Mouse (Mus musculus) inflammation-experienced regulatory T-cells, adult 6 months (primary cell): Measurements from ENCODE around the gene Frmd4a. TPM values are rescaled to one million over a fixed set of nuclear protein-coding genes. Genes with fewer than 3 reads are reported as not detected.
"Not testable (repeated sequence)": the region's sequence is repeated elsewhere in the genome, so short reads cannot be mapped to it uniquely, and the experiment has no call there.

Experiments
- ATAC-seq: one replicate; pipeline ENCODE4 v1.8.0; 2017
- polyA plus RNA-seq, 3 experiments: library from polyadenylated mRNA; unstranded; fragments of 100-300 nt; shearing (Covaris generic); gene quantifications; one replicate each; pipeline ENCODE4 v1.2.1; 2017

The Frmd4a gene
- polyA plus RNA-seq, 3 experiments from 2014 or later, result 1.2 to 1.5 (median 1.5) TPM

DNA sequence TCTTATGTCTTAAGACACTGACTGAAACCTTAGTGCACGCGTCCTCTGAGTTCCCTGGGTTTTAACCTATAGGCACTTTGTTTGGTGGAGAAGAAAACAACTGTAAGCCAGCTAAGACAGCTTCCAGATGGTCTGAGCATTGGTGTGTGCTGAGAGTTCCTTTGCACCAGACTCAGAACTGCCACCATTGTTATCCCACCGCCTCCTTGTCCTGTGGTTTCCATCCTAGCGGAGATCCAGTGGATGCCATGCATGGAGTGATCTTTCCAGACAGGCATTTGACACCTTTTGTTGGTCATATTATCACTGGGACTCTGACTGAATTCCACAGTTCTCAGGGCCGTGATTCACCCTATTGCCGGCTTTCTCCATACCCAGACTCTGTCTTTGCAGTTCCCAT lies 205.8 kb downstream of the Frmd4a start:
- ATAC-seq, result no peak

DNA sequence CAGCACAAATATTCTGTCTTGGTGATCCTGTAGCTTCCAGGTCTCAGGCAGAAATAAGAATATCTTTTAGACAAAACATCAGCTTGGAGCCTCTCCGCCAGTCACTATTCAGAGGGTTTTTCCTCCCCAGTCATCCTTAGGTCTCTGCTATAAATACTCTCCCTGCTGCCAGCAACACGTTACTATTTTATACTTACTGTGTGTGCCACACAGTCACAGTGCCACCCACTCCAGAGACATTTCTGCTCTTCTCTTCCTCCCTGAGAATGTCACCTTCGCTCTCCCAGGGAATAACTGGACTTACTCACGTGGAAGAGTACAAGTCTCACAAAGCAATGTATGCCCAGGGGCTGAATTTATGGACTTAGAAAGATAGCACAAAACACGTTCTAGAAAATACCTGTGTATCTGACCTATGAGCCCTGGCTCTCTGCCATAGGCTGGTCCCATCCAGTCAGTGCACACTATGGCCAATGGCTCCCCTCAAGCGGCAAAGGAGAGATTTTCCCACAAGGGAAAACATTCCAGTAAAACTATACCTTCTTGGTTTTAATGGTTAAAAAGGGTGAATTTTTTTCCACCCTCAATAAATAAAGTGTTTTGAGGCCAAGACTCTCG lies 209.5 kb downstream of the Frmd4a start:
- no peak for ATAC-seq

DNA sequence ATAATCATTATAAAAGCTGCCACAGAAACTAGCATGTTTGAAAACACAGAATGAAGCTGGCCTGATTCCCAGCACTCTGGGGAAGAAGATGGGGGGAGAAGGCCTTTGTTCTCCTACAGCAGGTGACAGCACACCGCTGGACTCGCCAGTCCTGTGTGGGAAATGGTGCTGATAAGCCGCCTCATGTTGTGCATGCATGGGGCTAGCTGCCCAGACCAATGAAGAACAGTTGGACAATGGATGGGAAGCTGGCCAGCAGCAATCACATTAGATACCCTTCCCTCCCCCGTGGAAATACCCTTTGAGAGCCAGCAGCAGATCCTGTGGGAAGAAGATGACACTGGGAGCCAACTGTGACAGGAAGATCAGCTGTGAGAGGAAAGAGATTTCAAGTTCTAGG lies 210.0 kb downstream of the Frmd4a start:
- no peak for ATAC-seq

DNA sequence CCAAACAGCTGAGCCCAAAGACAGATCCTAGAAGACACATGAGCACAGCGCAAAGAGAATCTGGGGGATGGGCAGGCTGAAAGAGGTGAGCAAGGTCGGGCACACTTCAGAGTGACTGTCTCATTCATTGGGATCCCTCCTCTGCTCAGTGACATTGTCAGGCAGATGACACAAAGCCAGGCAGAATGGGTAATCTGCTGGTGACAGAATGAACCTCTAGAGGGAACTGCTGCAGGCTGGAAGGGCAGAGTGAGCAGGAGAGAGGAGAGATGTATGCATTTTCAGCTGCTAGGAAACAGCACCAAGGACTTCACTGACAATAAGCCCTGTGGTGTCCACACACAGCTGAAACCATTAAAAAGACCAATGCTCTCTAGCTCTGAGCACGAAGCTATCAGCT lies 211.0 kb downstream of the Frmd4a start:
- no peak for ATAC-seq

DNA sequence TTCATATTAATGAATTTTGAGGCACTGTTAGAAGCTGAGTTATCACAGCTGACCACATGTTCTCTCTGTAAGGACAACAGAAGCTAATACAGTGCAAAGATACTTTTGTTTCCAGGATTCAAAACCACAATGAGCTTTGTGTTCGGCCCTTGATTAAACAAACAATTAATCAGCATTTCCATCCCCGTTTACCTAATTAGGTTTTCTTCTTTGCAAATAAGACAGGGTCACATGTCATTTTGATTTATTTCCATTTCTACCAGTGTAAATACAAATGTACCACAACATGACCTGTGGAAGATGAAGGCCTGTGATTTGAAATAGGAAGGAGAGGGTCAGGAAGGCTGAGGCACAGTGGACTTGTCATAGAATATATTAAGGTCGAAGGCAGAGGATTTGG lies 214.8 kb downstream of the Frmd4a start:
- no peak for ATAC-seq

DNA sequence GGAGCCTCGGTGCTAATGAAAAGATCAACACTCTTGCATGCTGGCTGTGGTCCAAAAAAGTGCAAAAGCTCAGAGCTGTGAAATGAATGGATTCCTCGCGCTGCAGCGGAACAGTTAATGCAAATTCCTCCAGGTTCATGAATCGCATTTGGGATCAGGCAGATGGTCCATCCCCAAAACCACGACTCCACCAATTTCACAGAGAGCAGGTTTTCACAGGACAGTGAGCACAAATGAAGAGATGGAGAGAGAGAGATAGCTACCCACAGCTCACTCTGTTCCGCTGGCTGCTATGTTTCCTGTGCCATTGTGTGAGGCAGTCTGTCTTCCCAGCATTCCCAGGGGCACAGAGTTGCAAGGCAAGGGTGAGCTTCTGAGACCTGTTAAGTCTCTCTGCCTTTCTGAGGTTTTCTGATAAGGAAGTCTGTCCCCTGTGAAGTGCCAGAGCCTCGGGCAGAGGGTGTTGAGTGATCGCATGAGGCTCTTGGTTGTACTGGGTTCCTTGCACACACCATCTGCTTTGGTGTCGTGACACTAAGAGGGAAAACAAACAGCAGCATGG lies 215.3 kb downstream of the Frmd4a start:
- ATAC-seq, result no peak

DNA sequence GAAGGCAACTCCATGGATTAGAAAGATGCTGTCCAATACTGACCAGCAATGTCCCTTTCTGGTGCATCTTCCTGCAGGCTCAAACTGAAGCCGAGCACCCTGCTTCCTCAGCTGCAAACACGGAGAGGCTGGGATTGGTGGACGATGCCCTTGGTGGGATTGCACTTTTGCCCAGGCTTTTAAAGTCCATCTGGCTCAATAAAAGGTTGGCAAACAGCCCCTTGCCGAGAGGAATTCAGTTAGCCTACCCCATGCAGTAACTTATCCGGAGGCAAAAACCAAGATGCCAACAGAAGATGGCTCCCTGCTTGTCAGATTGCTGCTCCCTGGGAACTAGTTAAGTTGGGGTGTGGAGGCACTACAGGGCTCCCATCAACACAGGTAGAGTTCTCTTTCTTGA lies 220.2 kb downstream of the Frmd4a start:
- no peak for ATAC-seq

DNA sequence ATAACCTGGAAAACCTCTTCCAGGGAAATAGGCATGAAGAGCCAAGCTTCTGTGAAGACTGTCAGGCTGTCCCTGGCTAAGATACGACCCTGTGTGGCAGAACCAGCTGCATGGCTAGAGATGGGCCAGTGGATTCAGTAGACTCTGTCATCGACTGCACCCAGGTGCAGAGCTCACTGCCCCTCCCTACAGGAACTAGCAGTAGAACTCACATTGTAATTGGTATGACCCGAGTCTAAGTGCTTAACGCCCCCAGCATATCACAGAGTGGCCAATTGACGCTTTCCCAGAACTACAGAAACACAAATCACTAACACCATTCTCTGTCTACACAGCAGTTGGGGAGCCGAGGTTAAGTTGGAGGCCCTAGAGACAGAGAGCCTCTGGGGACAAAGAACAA lies 232.2 kb downstream of the Frmd4a start:
- no peak for ATAC-seq

DNA sequence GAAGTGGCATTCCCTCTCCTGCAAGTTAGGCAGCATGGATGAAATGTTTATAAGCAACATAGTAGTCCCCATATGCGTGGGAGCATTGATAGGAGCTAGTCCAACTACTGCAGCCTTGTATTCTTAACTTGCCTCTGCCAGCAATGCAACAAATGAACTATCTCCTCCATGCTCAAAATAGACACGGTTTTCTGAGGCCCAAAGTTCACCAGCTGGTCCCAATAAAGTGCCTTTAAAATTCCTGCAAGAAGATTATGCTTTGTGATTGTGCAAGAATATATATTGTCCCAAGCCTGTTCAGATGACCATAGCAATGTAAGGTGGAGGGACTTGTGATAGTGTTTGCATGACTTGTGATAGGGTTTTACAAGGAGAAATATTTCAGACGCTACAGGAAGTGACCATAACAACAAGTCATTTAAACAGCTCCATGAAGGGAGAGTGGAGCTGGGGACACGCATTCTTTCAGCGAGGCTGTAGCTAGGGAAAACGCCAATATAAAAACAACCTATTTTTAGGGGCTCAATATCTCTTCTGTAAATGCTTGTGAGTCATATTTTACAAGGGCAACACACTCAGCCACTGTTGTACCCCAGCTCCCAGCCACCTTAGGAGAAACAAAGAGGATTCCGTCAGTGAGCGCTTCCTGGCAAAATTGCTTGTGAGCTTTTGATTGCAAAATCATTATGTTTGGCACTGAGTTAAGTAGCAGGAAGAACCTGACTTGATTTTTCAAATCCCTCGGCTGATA lies 235.2 kb downstream of the Frmd4a start:
- ATAC-seq, result no peak

DNA sequence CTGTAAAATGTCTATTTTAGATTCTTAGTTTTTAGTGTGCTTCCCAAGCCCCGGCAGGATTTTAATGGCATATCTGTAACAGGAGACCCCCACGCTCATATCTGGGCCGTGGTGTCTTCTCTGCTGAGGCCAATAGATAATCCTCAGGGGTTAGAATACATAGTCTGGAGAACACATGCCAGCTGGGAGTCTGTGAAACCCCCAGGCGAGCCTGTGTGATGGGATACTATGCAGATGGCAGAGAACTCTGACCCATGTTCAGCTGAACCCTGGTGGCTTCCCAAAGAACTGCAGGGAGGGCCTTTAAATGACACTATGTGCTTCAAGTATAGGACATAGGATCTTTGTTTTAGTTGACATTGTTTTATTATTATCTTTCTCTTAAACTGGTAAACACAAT lies 235.8 kb downstream of the Frmd4a start:
- ATAC-seq, result no peak

DNA sequence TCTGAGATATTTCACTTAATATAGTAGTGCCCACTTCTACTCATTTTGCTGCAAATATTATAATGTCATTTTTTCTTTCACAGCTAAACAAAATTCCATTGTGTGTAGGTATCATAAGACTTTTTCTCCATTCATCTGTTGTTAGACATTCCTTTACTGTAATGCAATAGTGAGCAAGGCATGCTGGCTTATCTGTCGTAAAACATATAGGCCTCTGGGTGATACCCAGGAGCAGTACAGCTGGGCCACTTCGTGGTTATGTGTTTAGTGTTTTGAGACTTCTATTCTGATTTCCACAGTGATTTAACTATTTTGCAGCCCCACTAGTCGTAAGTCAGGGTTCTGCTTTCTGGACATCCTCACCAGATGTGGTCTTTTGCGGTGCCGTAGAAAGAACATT lies 236.6 kb downstream of the Frmd4a start:
- ATAC-seq, result no peak

DNA sequence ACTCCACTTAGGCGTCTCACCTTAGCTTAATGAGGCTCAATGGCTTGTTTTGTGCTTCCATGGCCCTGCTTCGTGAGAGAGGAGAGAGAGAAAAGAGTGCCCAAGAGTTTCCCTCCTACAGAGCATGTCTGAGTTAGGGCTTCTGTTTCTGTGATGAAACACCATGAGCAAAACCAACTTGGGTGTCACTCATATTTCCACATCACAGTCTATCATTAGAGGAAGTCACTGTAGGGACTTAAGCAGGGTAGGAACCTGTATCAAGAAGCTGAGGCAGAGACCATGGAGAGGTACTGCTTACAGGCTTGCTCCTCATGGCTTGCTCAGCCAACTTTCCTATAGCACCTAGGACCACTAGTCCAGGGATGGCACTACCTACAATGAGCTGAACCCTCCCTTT lies 238.7 kb downstream of the Frmd4a start:
- no peak for ATAC-seq

DNA sequence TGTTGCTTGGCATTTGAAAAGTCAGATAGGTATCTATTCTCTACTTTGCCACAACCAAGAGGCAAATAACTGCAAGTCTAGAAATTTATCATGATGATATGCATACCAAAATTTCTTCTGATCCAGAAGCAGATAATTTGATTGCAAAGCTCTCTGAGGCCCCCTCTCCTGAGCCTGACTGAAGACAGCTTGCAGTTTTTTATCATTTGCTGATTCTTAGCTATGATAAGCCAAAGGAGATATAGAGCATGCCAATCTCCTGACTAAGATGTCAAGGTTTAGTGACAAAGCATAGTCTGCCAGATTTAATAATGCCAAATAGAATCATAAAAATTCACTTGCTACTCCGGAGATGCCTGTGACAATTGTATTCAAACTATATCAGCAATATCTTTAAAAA lies 240.1 kb downstream of the Frmd4a start:
- ATAC-seq, result no peak

DNA sequence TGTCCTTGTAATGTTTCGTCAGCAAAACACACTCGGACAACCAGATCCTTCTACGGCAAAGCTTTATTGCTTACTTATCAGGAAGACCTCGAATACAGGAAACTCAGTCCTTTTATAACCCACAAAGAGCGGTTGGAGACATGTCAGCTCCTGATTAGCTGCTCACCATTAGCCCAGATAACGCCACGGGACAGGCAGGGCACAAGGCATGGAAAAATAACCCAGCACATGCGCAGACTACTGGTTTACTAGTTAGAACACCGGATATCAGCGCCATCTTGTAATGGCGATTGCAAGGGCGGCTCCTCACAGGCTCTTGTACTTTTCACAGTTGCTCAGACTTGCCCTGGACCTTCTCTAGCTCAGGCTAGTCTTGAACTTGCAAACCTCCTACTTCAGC lies 241.3 kb downstream of the Frmd4a start:
- ATAC-seq, result not testable (repeated sequence)

DNA sequence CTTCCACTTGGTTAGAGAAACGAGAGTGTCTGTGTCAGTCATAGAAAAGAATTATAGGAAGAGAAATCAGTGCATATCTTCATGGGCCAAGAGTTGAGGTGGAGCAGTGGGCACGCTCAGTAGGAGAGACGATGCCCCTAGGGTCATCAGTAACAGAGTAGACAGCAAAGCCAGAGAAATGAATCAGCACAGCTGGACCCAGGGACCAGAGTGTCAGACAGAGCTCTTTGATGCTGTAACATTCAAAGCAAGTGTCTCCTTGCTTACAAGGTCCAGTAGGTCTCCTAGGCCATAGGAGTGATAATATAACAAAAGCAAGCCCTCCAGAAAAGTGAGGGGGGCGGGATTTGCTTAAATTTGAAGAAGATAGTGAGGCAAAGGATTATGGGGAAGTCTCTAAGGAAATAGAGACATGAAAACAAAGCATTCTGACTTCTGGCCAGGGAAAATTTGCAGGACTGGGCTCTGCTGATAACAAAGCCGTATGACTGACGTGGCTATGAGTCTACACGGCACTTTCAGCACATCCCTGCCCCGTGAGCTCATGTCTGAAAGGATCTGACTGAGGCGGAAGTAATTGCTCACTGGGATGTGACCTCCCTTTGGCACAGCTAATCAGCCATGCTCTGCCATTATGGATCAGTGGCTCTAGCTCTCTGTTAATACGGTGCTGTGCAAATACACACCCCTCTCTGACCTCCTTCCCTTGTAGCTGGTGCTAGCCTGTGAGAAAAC lies 243.0 kb downstream of the Frmd4a start:
- no peak for ATAC-seq

DNA sequence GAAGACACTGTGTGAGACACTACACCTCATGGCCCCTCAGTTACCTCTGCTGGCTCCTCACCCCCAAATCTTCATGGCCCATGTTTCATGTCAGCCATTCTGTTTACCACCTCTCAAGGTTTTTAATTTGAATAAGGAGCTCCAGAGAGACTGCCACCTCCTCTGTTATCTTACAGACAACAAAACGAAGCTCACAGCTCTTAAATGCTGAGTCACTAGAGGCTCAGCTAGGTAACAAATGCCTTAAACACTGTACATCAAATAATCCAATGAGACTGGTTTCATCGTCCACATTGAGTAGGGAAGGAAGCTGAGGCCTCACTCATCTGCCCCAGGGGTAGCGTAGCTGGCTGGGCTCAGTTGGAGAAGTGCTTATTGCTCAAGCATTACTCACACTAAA lies 245.2 kb downstream of the Frmd4a start:
- no peak for ATAC-seq

DNA sequence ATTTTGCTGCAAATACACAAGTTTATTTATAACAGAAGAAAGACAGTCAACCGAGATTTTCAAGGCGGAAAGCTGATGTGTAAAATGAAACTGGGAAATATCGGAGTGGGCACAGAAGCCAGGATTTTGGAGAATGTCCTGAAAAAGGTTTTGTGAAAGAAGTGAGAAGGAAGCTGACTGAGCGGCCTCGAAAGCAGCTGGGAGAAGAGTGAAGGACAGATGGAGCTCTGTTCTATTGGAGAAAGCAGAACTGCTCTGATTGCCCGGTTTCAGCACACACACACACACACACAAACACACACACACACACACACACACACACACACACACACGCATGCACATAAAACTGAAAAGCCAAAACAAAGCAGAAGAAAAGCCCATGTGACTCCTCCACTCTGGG lies 249.9 kb downstream of the Frmd4a start:
- ATAC-seq, result no peak

DNA sequence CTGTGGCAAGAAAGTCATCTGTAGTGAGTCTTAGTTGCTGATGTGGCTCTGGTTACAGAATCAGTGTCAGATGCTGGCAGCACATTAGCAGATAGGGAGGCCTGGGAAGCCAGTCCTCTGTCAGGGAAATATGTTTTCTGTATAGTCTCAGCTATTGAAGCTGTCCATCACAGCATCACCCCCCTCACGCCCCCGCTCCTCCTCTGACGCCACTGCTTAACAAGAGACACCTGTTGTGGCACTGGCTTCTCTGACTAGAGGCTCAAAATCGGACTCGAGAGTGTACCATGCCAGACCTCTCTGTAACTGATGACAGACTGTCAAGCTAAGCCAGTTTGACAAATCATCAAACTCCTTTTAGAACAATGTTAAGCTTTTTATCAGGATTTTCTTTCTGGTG lies 265.3 kb downstream of the Frmd4a start:
- ATAC-seq, result no peak

DNA sequence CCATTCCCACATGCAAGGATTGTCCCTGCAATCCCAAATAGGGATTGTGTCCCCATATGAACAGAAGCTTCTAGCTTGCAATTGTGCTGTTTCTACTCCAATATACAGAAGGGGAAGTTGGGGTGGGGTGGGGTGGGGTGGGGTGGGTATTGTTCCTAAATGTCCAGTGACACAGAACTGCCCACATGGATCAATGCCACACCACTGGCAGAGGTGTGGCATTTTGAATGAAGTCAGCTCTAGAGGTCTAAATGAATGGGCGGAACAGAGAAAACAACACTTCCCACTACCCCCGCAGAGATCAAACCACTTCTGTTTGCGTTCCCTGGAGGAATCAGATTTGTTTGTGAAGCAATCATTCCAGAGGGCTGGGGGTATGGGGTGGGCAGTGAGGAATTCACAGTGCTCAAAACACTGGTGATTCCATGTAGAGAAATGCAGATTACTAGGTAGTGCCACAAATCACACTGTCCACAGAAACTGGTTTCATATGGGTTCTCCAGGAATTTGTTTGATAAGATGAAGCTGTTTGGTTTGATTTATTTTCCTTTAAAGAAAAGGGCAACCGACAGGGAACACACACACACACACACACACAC lies 268.3 kb downstream of the Frmd4a start:
- no peak for ATAC-seq

DNA sequence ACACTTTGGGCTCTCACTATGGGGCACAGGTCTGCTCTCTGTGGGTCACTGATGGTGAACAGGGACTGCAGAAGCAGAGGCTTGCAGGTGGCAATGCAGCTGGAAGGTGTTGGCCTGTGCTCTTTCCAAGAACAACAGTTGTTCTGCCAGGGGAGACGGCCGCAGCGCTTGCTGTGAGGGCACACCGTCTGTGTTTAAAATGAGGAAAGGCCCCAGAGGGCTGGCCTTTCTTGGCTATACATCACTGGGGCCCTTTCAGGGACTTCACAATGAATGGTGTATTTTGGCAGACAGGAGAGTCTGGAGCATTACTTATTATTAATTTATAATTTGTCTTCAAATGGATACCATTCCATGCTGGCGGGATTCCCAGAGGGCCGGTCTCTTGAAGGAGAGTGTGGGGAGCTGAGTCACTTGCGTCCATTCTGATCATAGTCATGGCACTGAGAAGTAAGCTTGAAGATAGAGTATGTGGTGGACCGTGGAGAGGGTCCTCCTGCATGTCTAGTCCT lies 268.9 kb downstream of the Frmd4a start:
- no peak for ATAC-seq

DNA sequence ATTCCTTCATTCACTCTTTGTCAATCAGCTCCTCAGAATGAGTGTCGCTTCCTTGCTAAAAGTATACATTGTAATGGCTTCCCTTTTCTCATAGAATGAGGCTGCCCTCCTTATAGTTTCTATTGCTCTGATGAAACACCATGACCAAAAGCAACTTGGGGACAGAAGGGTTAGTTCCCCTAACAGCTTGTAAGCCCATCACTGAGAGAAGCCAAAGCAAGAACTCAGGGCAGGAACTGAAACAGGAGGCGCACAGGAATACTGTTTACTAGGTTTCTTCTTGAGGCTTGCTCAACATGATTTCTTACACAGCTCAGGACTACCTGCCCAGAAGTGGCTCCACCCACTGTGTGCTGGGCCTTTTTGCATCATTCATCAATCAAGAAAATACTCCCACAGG lies 273.0 kb downstream of the Frmd4a start:
- no peak for ATAC-seq

DNA sequence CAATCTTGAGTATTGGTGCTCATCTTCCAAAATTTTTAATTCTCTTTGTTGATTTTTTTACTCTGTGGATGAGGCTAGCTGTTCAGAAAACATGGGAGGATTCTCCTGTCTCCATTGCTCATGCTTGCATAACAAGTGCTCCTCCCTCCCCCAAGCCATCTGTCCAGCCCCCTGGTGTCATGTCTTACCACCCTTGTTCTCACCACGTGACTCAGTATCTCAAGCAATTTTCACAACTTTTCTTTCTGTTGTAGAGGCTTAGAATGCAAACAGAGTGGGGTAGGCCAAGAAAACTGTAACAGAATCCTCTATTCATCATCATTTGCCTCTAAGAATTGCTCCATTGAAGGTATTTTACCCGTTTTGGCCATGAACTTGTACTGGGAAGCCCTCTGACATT lies 273.6 kb downstream of the Frmd4a start:
- ATAC-seq, result no peak

DNA sequence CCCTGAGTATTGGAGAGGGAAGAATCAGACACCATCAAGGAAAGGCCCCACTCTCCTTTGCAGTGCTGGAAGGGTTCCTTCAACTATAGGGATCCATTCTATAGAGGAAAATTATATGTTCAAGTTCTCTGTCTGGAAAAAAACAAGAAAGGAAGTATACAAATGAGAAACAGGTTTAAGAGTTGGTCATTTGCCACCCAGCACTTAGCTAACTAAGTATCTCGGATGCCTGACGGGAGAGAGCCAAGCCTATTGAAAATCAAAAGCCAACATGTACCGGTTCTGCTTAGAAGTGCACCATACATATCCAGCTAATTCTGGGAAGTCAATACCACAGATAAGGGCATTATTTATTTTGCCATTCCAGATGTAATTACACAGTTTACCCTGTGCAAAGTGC lies 274.2 kb downstream of the Frmd4a start:
- ATAC-seq, result no peak
